Mouse (Mus musculus): ENCODE data around the gene Gm4340. TPM values are rescaled to one million over a fixed set of nuclear protein-coding genes. Genes with fewer than 3 reads are reported as not detected.
"Not testable (repeated sequence)": the region's sequence is repeated elsewhere in the genome, so short reads cannot be mapped to it uniquely, and the experiment has no call there.

The Gm4340 gene
- not detected in 2 replicates for total RNA-seq (2014; fragmentation: Nextera tagmentation)
- total RNA-seq (2017): not detected in 2 replicates

DNA sequence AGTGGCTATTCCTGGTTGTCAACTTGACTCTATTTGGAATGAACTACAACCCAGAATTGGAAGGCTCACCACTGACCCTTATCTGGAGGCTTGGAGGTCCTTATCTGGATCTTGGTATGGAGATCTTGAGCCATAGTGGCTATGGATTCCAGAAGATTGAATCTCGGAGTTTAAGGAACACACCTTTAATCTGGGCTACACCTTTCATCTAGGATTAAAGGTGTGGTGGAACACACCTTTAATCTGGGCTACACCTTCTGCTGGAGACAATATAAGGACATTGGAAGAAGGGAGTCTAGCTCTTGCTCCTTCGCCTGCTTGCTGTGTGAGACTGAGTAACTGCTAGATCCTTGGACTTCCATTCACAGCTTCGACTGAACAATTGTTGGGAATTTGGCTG lies at the start of gene Gm4340:
Gm4340 (plus strand) TSS at position 301 of the 400 bp plus-strand sequence.
- not testable (repeated sequence) for ATAC-seq (replicated peaks; ENCODE audit: poor library complexity, severe bottlenecking)

DNA sequence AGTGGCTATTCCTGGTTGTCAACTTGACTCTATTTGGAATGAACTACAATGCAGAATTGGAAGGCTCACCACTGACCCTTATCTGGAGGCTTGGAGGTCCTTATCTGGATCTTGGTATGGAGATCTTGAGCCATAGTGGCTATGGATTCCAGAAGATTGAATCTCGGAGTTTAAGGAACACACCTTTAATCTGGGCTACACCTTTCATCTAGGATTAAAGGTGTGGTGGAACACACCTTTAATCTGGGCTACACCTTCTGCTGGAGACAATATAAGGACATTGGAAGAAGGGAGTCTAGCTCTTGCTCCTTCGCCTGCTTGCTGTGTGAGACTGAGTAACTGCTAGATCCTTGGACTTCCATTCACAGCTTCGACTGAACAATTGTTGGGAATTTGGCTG lies 42.6 kb upstream of the Gm4340 start, which contains the start of gene Gm6763:
Gm6763 (plus strand) TSS at position 301 of the 400 bp plus-strand sequence.
- not testable (repeated sequence) for ATAC-seq (replicated peaks; ENCODE audit: poor library complexity, severe bottlenecking)

DNA sequence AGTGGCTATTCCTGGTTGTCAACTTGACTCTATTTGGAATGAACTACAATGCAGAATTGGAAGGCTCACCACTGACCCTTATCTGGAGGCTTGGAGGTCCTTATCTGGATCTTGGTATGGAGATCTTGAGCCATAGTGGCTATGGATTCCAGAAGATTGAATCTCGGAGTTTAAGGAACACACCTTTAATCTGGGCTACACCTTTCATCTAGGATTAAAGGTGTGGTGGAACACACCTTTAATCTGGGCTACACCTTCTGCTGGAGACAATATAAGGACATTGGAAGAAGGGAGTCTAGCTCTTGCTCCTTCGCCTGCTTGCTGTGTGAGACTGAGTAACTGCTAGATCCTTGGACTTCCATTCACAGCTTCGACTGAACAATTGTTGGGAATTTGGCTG lies 34.1 kb upstream of the Gm4340 start, which contains the start of gene Gm8764:
Gm8764 (plus strand) TSS at position 301 of the 400 bp plus-strand sequence.
- ATAC-seq (replicated peaks; ENCODE audit: poor library complexity, severe bottlenecking): not testable (repeated sequence)

DNA sequence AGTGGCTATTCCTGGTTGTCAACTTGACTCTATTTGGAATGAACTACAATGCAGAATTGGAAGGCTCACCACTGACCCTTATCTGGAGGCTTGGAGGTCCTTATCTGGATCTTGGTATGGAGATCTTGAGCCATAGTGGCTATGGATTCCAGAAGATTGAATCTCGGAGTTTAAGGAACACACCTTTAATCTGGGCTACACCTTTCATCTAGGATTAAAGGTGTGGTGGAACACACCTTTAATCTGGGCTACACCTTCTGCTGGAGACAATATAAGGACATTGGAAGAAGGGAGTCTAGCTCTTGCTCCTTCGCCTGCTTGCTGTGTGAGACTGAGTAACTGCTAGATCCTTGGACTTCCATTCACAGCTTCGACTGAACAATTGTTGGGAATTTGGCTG lies 25.6 kb upstream of the Gm4340 start, which contains the start of gene Gm21304:
Gm21304 (plus strand) TSS at position 301 of the 400 bp plus-strand sequence.
- not testable (repeated sequence) for ATAC-seq (replicated peaks; ENCODE audit: poor library complexity, severe bottlenecking)

DNA sequence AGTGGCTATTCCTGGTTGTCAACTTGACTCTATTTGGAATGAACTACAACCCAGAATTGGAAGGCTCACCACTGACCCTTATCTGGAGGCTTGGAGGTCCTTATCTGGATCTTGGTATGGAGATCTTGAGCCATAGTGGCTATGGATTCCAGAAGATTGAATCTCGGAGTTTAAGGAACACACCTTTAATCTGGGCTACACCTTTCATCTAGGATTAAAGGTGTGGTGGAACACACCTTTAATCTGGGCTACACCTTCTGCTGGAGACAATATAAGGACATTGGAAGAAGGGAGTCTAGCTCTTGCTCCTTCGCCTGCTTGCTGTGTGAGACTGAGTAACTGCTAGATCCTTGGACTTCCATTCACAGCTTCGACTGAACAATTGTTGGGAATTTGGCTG lies 17.1 kb upstream of the Gm4340 start, which contains the start of gene Gm21312:
Gm21312 (plus strand) TSS at position 301 of the 400 bp plus-strand sequence.
- not testable (repeated sequence) for ATAC-seq (replicated peaks; ENCODE audit: poor library complexity, severe bottlenecking)

DNA sequence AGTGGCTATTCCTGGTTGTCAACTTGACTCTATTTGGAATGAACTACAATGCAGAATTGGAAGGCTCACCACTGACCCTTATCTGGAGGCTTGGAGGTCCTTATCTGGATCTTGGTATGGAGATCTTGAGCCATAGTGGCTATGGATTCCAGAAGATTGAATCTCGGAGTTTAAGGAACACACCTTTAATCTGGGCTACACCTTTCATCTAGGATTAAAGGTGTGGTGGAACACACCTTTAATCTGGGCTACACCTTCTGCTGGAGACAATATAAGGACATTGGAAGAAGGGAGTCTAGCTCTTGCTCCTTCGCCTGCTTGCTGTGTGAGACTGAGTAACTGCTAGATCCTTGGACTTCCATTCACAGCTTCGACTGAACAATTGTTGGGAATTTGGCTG lies 8.6 kb upstream of the Gm4340 start, which contains the start of gene Gm20765:
Gm20765 (plus strand) TSS at position 301 of the 400 bp plus-strand sequence.
- not testable (repeated sequence) for ATAC-seq (replicated peaks; ENCODE audit: poor library complexity, severe bottlenecking)

DNA sequence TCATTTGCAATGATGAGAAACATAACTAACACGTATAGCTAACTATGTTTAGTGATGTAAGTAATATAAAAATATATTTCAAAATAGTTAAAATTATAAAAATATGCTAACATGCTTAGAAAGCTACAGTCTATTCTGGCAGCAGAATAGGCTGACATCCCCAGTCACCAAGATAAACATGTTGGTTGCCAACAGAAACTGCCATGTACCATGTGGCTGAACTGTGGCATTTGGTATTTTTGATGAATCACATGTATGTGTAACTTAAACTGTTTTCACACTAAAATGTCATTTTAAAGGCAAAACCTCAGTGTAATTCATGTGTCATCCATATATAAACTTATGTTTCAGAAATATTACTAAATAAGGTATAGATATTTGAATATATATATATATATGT lies 15.8 kb downstream of the Gm4340 start:
- no peak for ATAC-seq (replicated peaks; ENCODE audit: poor library complexity, severe bottlenecking)

DNA sequence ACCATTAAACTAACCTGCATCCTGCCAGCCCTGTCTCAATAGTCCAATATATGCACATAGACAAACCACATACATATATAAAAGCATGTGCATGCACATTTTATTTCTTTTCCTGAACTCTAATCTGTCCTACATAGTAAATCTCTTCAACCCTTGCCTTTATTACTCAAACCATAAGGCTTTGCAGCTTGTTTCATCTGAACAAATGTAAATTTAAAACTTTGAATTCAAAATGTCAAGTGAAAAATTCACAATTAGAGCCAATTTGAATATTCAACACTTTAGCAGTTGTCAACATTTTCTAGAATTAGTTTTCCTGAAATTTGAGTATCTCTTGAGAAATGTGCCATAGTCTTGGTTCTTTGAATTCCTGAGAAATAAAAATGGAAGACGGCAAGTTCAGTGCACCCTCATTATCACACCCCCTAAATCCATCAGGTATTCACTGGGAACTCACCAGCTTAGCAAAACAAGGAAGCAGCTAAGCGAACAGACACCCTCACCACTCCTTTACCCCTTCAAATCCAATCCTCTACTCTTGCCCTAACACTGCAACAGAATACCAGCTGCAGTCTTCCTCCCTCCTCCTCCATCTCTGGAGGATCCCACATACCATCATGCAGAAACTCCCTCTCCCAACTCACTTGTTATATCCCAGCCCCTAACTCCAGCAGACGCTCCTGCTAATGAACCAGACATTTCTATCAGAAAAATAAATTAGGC lies 16.6 kb downstream of the Gm4340 start:
- ATAC-seq (replicated peaks; ENCODE audit: poor library complexity, severe bottlenecking): no peak

DNA sequence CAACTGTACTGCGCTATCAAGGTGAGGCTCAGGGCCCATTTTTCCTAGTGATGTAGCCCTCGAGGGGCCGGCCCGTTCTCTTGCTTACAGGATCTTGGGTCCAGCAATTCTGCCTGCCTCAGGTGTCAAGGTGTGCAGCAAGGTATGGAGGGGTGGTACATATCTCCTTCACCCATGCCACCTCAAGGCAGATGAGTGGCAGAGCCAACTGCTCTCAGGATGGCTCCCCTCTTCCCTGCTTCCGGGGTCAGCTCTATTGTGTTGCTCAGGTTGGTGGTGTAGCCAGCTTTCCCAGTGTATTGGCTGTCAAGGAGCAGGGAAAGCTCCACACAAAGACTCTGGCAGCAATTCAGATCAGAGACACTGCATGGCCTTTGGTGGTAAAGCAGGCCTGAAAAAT lies 20.7 kb downstream of the Gm4340 start:
- ATAC-seq (replicated peaks; ENCODE audit: poor library complexity, severe bottlenecking): no peak

DNA sequence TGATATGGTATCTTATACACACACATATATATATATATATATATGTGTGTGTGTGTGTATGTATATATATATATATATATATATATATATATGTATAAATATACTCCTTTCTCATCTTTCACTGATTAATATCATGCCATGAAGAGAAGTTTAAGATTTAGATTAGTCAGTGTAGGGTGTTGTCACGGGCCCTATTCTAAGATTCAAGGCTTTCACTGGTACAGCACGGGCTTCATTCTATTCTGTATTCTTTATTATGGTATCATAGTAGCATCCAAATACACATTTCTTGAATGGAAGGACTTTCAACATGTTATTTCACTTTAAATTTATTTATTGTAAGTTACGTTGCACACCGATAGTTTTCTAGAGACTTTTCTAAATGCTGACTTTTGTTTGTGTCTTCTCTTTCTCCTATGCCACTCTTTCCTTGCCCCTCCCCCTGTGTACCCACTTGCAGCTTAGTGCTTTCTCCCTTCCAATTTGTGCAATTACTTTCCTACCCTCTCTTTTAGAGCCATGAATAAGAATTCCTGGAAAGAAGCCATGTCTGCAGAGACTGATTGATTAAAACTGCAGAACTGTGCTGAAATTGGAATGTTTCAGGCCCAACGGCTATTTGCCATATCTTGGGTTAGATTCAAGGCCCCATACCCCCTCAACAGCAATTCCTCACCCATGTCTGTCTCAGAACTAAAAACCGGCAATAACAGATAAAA lies 26.6 kb downstream of the Gm4340 start:
- ATAC-seq (replicated peaks; ENCODE audit: poor library complexity, severe bottlenecking): no peak

Other genes with a start within 250 kb of the Gm4340 start
- not detected in 2 replicates for gene Gm21293, start 51.1 kb upstream of the Gm4340 start, total RNA-seq (2014; fragmentation: Nextera tagmentation)
- not detected in 2 replicates for gene Gm21293, start 51.1 kb upstream of the Gm4340 start, total RNA-seq (2017)
- gene Gm6763, start 42.5 kb upstream of the Gm4340 start, total RNA-seq (2014; fragmentation: Nextera tagmentation): not detected in 2 replicates
- not detected in 2 replicates for gene Gm6763, start 42.5 kb upstream of the Gm4340 start, total RNA-seq (2017)
- gene Gm8764, start 34.0 kb upstream of the Gm4340 start, total RNA-seq (2014; fragmentation: Nextera tagmentation): not detected in 2 replicates
- not detected in 2 replicates for gene Gm8764, start 34.0 kb upstream of the Gm4340 start, total RNA-seq (2017)
- not detected in 2 replicates for gene Gm21304, start 25.5 kb upstream of the Gm4340 start, total RNA-seq (2014; fragmentation: Nextera tagmentation)
- not detected in 2 replicates for gene Gm21304, start 25.5 kb upstream of the Gm4340 start, total RNA-seq (2017)
- not detected in 2 replicates for gene Gm21312, start 17.0 kb upstream of the Gm4340 start, total RNA-seq (2014; fragmentation: Nextera tagmentation)
- not detected in 2 replicates for gene Gm21312, start 17.0 kb upstream of the Gm4340 start, total RNA-seq (2017)
- gene Gm20765, start 8.5 kb upstream of the Gm4340 start, total RNA-seq (2014; fragmentation: Nextera tagmentation): not detected in 2 replicates
- not detected in 2 replicates for gene Gm20765, start 8.5 kb upstream of the Gm4340 start, total RNA-seq (2017)

All from granulocyte monocyte progenitor cell, adult 5-6 weeks (primary cell).